Mouse (Mus musculus): ENCODE measurements at regions not wholly inside any gene's neighbourhood (a gene's known extent, or its start where the extent isn't known, plus 50 kb on each side); places are given as distances from the start of the nearest gene placed in this dataset.

DNA sequence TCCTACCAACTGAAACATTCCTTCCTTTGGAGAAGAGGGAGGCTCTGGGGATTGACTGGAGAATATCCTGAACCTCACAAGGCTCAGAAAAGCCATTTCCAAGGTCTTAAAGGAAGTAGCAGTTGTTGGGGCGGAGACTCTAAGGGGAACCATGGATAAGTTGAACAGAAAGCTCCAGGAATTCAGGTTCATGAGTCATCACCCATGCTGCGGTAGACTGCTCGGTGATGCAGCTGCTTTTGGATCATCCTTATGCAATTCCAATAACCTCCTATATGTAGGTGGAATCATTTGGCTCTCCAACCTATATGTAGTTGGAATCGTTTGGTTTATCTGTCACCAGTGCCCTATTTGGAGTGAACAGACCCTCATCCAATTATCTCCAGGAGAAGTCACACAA, 137.6 kb downstream of the Insig2 start:
- Histone ChIP-seq H3K27me3 (no peaks in the 10 kb centered on the region), H3K4me3 (replicated peaks) (no peak overlapping the region), H3K9ac (replicated peaks) (no peak overlapping the region), H3K27ac (no peak overlapping the region), H3K4me2 (replicated peaks) (no peak overlapping the region), H3K9me3 (no peaks in the 10 kb centered on the region), H3K4me1 (replicated peaks) (no peaks in the 10 kb centered on the region), H3K36me3 (no peaks in the 10 kb centered on the region)
- WGBS: 91% methylated on average over 4 of the region's 4 CpGs
- no peak for ATAC-seq

DNA sequence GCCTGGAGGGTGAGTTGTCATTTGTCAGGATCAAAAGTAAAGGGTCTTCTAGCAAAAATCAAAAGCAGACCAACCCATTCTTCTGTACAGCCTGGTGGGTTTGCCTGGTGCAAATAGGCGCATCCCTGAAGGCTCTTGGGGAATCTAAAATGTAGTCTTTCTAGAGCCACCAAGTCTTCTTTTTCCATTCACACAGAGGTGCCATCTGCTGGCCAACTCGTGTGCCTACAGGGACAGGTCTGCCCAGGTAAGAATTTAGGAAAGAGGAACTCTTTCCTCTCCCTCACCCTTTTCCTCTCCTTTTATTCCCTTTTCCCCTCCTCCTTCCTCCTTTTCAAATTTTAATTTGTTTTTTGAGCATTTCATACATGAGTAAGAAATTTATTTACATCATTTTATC, 116.5 kb downstream of the Insig2 start:
- Histone ChIP-seq H3K27ac (no peak overlapping the region), H3K4me2 (replicated peaks) (no peak overlapping the region), H3K4me1 (replicated peaks) (no peaks in the 10 kb centered on the region), H3K27me3 (no peaks in the 10 kb centered on the region), H3K9ac (replicated peaks) (no peak overlapping the region), H3K4me3 (replicated peaks) (no peak overlapping the region), H3K9me3 (no peaks in the 10 kb centered on the region), H3K36me3 (no peaks in the 10 kb centered on the region)
- ATAC-seq: no peak
- WGBS: 21% methylated on average over 2 of the region's 2 CpGs

DNA sequence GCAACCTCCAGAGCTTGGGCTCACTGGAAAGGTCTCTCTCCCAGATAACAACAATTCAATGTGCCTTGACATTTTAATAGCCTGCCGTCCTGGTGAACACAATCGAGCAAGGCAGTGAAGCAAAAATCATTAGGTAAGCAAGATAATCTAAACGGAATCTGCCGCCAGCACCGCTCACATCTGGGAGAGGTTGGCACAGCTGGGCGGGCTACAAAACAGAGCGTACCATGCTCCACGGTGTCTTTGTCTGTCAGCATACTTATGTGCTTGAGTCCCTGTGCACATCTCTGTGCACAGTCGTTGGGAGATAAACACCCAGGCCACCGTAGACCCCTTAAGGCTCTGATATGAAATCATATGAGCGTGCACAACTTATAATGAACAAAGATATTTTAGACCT, 108.1 kb downstream of the Insig2 start:
- Histone ChIP-seq H3K9me3 (no peaks in the 10 kb centered on the region), H3K4me2 (replicated peaks) (no peak overlapping the region), H3K27me3 (no peaks in the 10 kb centered on the region), H3K9ac (replicated peaks) (no peak overlapping the region), H3K4me3 (replicated peaks) (no peak overlapping the region), H3K27ac (no peak overlapping the region), H3K4me1 (replicated peaks) (0 out of 2 replicates have a peak, but pooled peaks cover 3% of the 10 kb centered on the region), H3K36me3 (no peaks in the 10 kb centered on the region)
- WGBS: 80% methylated on average over 11 of the region's 11 CpGs
- ATAC-seq: no peak

DNA sequence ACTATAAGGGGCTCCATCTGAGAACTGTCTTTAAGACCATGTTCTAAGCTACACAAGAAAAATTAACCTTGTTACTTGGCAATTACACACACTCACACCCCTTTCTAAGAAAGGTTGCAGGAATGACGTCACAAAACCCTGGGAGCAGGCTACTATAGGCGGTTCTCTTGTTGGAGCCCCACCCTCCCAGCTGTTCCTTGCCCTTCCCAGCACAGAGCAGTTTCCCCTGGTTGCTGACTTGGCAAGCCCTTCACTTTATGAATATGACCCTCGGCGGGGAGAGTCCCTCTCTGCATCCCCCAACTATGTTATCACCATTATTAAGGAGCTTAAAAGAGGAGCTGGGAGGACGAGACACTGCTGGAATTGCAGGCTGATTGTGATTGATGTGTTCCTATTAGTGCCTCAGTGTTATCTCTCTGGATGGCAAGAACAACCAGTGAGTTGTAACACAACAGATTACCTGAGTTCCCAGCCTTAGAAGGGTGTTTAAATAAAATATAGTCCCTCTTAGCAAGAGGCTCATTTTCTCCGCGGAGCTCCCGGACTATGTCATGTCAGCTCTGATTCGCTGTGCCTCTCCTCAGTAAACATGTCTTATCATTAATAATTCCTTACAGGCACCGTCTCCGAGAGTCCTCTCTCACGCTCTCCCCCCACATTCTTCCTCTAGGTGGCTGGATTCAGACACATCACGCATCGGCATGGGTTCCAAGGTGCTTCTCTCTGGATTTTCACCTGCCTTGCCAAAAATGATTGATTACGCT, 105.7 kb downstream of the Insig2 start:
- H3K4me2 ChIP-seq (replicated peaks): 0 out of 2 replicates have a peak overlapping the region, but pooled peaks have one; percentile 6
- H3K27ac ChIP-seq: peak overlapping the region; percentile 44
- 71% methylated on average over 15 of the region's 15 CpGs for WGBS
- no peaks in the 10 kb centered on the region for H3K36me3 ChIP-seq
- ATAC-seq: peak; percentile 71
- no peaks in the 10 kb centered on the region for H3K27me3 ChIP-seq
- no peaks in the 10 kb centered on the region for H3K9me3 ChIP-seq
- no peak overlapping the region for H3K4me3 ChIP-seq (replicated peaks)
- H3K4me1 ChIP-seq (replicated peaks): 0 out of 2 replicates have a peak, but pooled peaks cover 3% of the 10 kb centered on the region
- H3K9ac ChIP-seq (replicated peaks): no peak overlapping the region

DNA sequence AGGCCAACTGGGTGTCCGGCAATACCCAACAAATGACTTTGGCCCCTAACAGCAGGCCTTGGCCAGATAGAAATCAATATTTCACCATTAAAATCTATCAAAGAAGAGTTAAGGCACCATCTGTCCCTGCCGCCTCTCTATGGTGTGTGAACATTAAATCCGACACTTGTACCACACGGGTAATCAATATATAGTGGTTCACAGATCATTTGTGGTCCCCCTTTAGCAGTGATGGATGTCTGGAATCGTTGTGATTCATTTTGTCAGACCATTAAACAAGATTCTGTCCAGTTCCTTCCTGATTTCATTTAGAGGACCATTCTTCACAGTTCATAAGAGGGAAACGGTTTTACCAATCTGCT, 105.2 kb downstream of the Insig2 start:
- peak overlapping the region; percentile 44 for H3K27ac ChIP-seq

DNA sequence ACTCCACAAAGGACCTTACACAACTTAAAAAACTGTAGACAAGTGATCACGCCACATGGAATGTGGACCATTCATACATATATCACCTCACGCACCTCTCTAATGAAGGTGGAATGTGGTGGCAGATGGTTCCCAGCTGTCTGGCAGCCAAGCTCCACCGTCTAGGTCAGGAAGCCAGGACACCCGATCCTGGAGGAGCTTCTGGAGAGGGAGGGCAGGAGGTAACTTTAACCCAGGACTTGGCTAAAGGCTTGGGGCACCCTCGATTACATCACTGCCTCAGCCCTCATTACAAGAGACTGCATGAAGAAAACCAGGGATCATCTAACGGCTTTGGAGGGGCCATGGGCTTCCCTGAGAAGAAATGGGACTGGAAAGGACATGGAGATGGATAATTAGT, 88.8 kb downstream of the Insig2 start:
- H3K9ac ChIP-seq (replicated peaks): no peak overlapping the region
- H3K36me3 ChIP-seq: no peaks in the 10 kb centered on the region
- H3K4me2 ChIP-seq (replicated peaks): no peak overlapping the region
- H3K27ac ChIP-seq: no peak overlapping the region
- no peak for ATAC-seq
- no peaks in the 10 kb centered on the region for H3K27me3 ChIP-seq
- H3K4me3 ChIP-seq (replicated peaks): no peak overlapping the region
- H3K9me3 ChIP-seq: no peaks in the 10 kb centered on the region
- 88% methylated on average over 6 of the region's 6 CpGs for WGBS
- H3K4me1 ChIP-seq (replicated peaks): no peaks in the 10 kb centered on the region

More for the DNA sequence above, 105.2 kb downstream of the Insig2 start:
- H3K4me1 ChIP-seq (replicated peaks): 0 out of 2 replicates have a peak, but pooled peaks cover 3% of the 10 kb centered on the region
- 0 out of 2 replicates have a peak overlapping the region, but pooled peaks have one; percentile 6 for H3K4me2 ChIP-seq (replicated peaks)
- 86% methylated on average over 6 of the region's 6 CpGs for WGBS
- no peaks in the 10 kb centered on the region for H3K9me3 ChIP-seq
- H3K36me3 ChIP-seq: no peaks in the 10 kb centered on the region
- H3K27me3 ChIP-seq: no peaks in the 10 kb centered on the region
- no peak for ATAC-seq
- no peak overlapping the region for H3K4me3 ChIP-seq (replicated peaks)
- H3K9ac ChIP-seq (replicated peaks): no peak overlapping the region

DNA sequence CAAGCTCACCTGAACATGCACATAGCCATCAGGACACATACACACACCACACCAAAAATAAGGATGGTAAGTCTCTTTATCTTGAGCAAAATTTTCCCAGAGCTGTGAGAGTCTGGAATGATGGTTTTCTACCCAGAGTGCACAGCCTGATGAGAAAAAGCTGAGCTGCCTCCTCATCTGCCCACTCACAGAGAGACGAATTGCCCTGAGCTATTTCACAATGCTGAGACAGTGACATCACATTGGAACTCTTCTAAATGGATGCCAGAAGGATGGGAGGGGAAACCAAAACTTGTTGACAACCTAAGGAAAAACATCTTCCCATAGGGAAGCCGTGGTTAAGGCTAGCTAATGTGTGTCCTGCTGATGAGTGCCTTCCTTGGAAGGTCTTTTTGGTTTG, 84.8 kb downstream of the Insig2 start:
- 72% methylated on average over 2 of the region's 2 CpGs for WGBS
- Histone ChIP-seq H3K9me3 (no peaks in the 10 kb centered on the region), H3K4me1 (replicated peaks) (no peaks in the 10 kb centered on the region), H3K4me3 (replicated peaks) (no peak overlapping the region), H3K27ac (no peak overlapping the region), H3K4me2 (replicated peaks) (no peak overlapping the region), H3K36me3 (no peaks in the 10 kb centered on the region), H3K27me3 (no peaks in the 10 kb centered on the region), H3K9ac (replicated peaks) (no peak overlapping the region)
- ATAC-seq: no peak

DNA sequence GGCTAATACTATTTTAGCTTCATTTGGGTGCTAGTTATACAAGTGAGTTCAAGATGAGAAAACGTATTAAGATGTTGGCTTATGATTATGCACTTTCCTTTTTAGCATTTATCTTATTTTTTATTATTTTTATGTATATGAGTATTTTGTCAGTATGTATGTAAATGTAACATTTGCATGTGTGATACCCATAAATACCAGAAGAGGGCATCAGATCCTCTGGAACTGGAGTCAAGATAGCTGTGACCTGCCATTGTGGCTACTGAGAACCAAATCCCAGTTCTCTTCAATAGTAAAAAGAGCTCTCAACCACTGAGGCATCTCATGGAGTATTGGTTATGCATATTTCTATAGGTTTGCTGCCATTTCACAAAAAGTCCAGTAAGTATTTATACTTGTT, 83.3 kb downstream of the Insig2 start:
- Histone ChIP-seq H3K4me3 (replicated peaks) (no peak overlapping the region), H3K4me1 (replicated peaks) (no peaks in the 10 kb centered on the region), H3K9ac (replicated peaks) (no peak overlapping the region), H3K27ac (no peak overlapping the region), H3K9me3 (no peaks in the 10 kb centered on the region), H3K27me3 (no peaks in the 10 kb centered on the region), H3K36me3 (no peaks in the 10 kb centered on the region), H3K4me2 (replicated peaks) (no peak overlapping the region)
- ATAC-seq: no peak
- WGBS: 65% methylated on average over 1 of the region's 1 CpGs

DNA sequence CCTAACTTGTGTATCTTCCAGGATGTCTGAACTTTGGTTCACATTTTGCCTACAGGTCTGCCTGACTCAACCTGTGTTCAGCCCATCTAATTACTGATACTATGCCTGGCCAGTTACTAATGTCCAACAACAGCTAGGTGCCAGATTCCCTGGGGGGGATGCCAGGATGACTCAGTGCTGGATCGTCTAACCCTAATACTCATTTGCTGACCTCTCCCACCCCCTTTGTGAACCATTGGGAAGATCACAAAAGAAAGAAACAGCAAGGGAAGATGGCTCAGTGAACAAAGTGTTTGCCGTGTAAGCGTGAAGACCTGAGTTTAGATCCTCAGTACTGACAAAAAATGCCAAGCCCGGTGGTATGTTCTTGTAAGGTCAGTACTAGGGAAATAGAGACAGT, 81.7 kb downstream of the Insig2 start:
- Histone ChIP-seq H3K9me3 (no peaks in the 10 kb centered on the region), H3K4me1 (replicated peaks) (no peaks in the 10 kb centered on the region), H3K4me2 (replicated peaks) (no peak overlapping the region), H3K36me3 (no peaks in the 10 kb centered on the region), H3K9ac (replicated peaks) (no peak overlapping the region), H3K27ac (no peak overlapping the region), H3K27me3 (no peaks in the 10 kb centered on the region), H3K4me3 (replicated peaks) (no peak overlapping the region)
- ATAC-seq: no peak
- WGBS: 82% methylated on average over 4 of the region's 4 CpGs

DNA sequence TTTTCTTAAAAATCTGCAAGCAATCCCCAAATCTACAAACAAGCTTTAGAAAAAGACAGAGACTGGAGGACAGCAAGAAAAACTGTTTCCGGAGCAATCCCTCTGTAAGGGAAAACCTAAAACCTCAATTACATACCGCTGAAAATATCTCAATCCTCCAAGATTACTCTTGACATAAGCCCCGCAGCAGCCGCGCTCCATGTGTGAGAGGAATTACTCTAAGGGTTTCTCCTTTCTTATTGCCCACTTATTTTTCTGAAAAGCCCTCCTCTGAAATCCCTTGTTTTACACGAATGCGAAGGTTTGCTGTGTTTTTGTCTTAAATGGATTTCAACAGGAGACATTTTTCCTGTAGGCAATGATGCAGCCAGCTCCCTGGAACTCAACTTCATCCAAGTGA, 80.3 kb downstream of the Insig2 start:
- Histone ChIP-seq H3K27ac (no peak overlapping the region), H3K4me1 (replicated peaks) (no peaks in the 10 kb centered on the region), H3K9ac (replicated peaks) (no peak overlapping the region), H3K9me3 (no peaks in the 10 kb centered on the region), H3K4me2 (replicated peaks) (no peak overlapping the region), H3K4me3 (replicated peaks) (no peak overlapping the region), H3K27me3 (no peaks in the 10 kb centered on the region), H3K36me3 (no peaks in the 10 kb centered on the region)
- WGBS: 81% methylated on average over 7 of the region's 7 CpGs
- no peak for ATAC-seq

DNA sequence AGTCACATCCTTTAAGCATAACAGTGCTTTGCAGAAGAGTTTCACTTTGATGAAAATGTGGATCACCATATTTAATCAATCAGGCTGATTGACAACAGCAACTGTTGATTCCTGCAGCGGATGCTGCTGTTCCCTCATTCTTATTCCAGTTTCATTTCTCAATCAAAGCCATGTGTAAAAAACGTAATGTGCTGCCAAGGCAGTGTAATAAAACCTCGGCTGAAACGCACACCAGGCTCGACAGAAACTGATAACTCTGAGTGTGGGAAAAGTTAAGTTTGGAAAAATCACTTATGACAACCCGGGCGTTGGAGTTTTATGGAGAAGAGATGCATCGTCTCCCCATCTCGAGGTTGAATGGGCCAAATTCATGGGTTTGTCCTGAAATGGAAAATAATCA, 78.2 kb downstream of the Insig2 start:
- H3K4me3 ChIP-seq (replicated peaks): no peak overlapping the region
- H3K9me3 ChIP-seq: no peaks in the 10 kb centered on the region
- H3K9ac ChIP-seq (replicated peaks): no peak overlapping the region
- ATAC-seq: no peak
- H3K4me2 ChIP-seq (replicated peaks): no peak overlapping the region
- H3K27me3 ChIP-seq: no peaks in the 10 kb centered on the region
- H3K4me1 ChIP-seq (replicated peaks): no peaks in the 10 kb centered on the region
- no peak overlapping the region for H3K27ac ChIP-seq
- 88% methylated on average over 9 of the region's 9 CpGs for WGBS
- no peaks in the 10 kb centered on the region for H3K36me3 ChIP-seq

All from midbrain, embryonic 13.5 days (tissue).